Mouse (Mus musculus): ENCODE measurements around the gene Lce1a1. TPM values are rescaled to one million over a fixed set of nuclear protein-coding genes. Genes with fewer than 3 reads are reported as not detected.

Gene Lce1a1
- total RNA-seq, 2 experiments from 2014 or later: not detected

Other genes with a start within 250 kb of the Lce1a1 start
- not detected for gene Sprr2i, start 240.3 kb downstream of the Lce1a1 start, total RNA-seq (2021)
- not detected for gene Sprr2j-ps, start 230.2 kb downstream of the Lce1a1 start, total RNA-seq (2021)
- gene Gm9774, start 218.9 kb downstream of the Lce1a1 start, total RNA-seq (2021): 1 to 10 TPM; 2.3 to 3.6 TPM
- not detected for gene Sprr2k, start 215.7 kb downstream of the Lce1a1 start, total RNA-seq (2021)
- not detected for gene Sprr1b, start 209.5 kb downstream of the Lce1a1 start, total RNA-seq (2021)
- gene Sprr3, start 189.6 kb downstream of the Lce1a1 start, total RNA-seq (2021): not detected
- not detected for gene Sprr1a, start 162.4 kb downstream of the Lce1a1 start, total RNA-seq (2021)
- not detected for gene Sprr4, start 147.8 kb downstream of the Lce1a1 start, total RNA-seq (2021)
- gene 2310046K23Rik, start 113.8 kb downstream of the Lce1a1 start, total RNA-seq (2021): not detected
- gene Ivl, start 74.6 kb downstream of the Lce1a1 start, total RNA-seq (2021): not detected
- not detected for gene Smcp, start 59.3 kb downstream of the Lce1a1 start, total RNA-seq (2021)
- not detected for gene 2210017I01Rik, start 40.8 kb downstream of the Lce1a1 start, total RNA-seq (2021)
- gene Lce6a, start 26.6 kb downstream of the Lce1a1 start, total RNA-seq (2021): not detected
- not detected for gene Lce1b, start 8.6 kb upstream of the Lce1a1 start, total RNA-seq (2021)
- not detected for gene Lce1a2, start 22.0 kb upstream of the Lce1a1 start, total RNA-seq (2021)
- gene Lce1c, start 30.9 kb upstream of the Lce1a1 start, total RNA-seq (2021): not detected
- not detected for gene Lce1d, start 38.9 kb upstream of the Lce1a1 start, total RNA-seq (2021)
- gene Lce1e, start 60.8 kb upstream of the Lce1a1 start, total RNA-seq (2021): not detected
- gene Lce1f, start 72.0 kb upstream of the Lce1a1 start, total RNA-seq (2021): not detected
- not detected for gene Gm38119, start 90.8 kb upstream of the Lce1a1 start, total RNA-seq (2021)
- gene Lce1g, start 104.0 kb upstream of the Lce1a1 start, total RNA-seq (2021): not detected
- not detected for gene Lce1h, start 116.8 kb upstream of the Lce1a1 start, total RNA-seq (2021)
- gene Lce1i, start 130.6 kb upstream of the Lce1a1 start, total RNA-seq (2021): not detected
- not detected for gene Lce1j, start 142.2 kb upstream of the Lce1a1 start, total RNA-seq (2021)
- gene Lce1k, start 159.6 kb upstream of the Lce1a1 start, total RNA-seq (2021): not detected
- not detected for gene Kprp, start 178.9 kb upstream of the Lce1a1 start, total RNA-seq (2021)
- not detected for gene Lce1l, start 203.0 kb upstream of the Lce1a1 start, total RNA-seq (2021)
- gene 2310050C09Rik, start 221.9 kb upstream of the Lce1a1 start, total RNA-seq (2021): not detected